Mouse (Mus musculus): Measurements from ENCODE around the gene Gck. TPM values are rescaled to one million over a fixed set of nuclear protein-coding genes. Genes with fewer than 3 reads are reported as not detected.

Gck gene
- polyA plus RNA-seq, 1 experiment from 2014 or later = 0.45 TPM

DNA sequence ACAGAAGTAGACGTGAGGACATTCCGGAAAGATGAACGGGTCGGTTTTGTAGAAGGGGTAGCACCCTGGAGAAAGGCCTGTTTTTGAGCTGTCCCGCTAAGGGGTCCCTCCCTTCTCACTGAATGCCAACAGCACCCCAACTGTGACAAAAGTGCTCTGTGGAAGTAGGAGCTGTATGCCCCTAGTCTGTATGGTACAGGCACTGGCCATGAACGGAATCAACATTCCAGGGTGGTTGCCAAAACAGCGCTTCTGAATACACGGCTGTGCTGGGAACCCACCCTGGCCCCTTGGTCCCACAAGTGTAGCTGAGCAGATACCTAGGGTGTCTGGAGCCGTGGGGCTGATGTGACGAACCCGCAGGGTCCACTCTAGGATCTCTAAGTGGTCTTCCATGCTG is 77.2 kb downstream of the Gck start:
- H3K4me1 ChIP-seq (replicated peaks; ENCODE audit: control insufficient read depth, insufficient read depth, low read length) = peaks cover 14% of the 10 kb centered on the region
- no peak for DNase-seq (ENCODE audit: low spot score)
- H3K36me3 ChIP-seq (ENCODE audit: control insufficient read depth, insufficient read depth, low read length) = peaks cover 47% of the 10 kb centered on the region
- 92% methylated on average over 11 of the region's 11 CpGs for WGBS
- H3K27me3 ChIP-seq (replicated peaks; ENCODE audit: control insufficient read depth, insufficient read depth, low read length) = no peaks in the 10 kb centered on the region
- ATAC-seq (replicated peaks; ENCODE audit: low FRiP score) = no peak
- no peak overlapping the region for H3K27ac ChIP-seq (ENCODE audit: low read depth, low read length)
- H3K4me3 ChIP-seq (ENCODE audit: low read depth, low read length) = no peak overlapping the region
- no peaks in the 10 kb centered on the region for H3K9me3 ChIP-seq (ENCODE audit: control insufficient read depth, low read length)
- H3K4me2 ChIP-seq = no peak overlapping the region
- no peak overlapping the region for H3K9ac ChIP-seq (ENCODE audit: low read depth, low read length)

DNA sequence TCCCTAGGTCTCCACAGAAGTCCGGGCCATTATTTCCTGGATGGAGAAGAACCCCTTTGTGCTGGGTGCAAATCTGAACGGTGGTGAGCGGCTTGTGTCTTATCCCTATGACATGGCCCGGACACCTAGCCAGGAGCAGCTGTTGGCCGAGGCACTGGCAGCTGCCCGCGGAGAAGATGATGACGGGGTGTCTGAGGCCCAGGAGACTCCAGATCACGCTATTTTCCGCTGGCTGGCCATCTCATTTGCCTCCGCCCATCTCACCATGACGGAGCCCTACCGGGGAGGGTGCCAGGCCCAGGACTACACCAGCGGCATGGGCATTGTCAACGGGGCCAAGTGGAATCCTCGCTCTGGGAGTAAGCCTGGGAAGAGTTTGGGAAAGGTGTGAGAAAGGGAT is 79.8 kb downstream of the Gck start:
- Histone ChIP-seq H3K4me3 (ENCODE audit: low read depth, low read length) (no peak overlapping the region), H3K27ac (ENCODE audit: low read depth, low read length) (no peak overlapping the region), H3K36me3 (ENCODE audit: control insufficient read depth, insufficient read depth, low read length) (peaks cover 36% of the 10 kb centered on the region), H3K4me2 (no peak overlapping the region), H3K9ac (ENCODE audit: low read depth, low read length) (no peak overlapping the region), H3K9me3 (ENCODE audit: control insufficient read depth, low read length) (no peaks in the 10 kb centered on the region), H3K4me1 (replicated peaks; ENCODE audit: control insufficient read depth, insufficient read depth, low read length) (no peaks in the 10 kb centered on the region), H3K27me3 (replicated peaks; ENCODE audit: control insufficient read depth, insufficient read depth, low read length) (0 out of 2 replicates have a peak, but pooled peaks cover 1% of the 10 kb centered on the region)
- ATAC-seq (replicated peaks; ENCODE audit: low FRiP score) (no peak), DNase-seq (ENCODE audit: low spot score) (no peak)
- WGBS = 91% methylated on average over 16 of the region's 16 CpGs

DNA sequence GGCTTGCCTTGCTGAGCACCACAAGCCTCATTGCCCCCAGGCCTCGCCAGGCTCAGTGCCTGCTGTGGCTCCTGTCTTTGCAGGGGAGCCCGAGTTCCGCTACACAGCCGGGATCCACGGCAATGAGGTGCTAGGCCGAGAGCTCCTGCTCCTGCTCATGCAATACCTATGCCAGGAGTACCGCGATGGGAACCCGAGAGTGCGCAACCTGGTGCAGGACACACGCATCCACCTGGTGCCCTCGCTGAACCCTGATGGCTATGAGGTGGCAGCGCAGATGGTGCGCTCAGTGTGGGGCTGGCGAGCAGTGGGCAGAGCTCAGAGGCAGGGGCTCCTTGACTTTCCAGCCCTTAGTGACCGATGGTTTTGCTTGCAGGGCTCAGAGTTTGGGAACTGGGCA is 80.5 kb downstream of the Gck start:
- Histone ChIP-seq H3K4me3 (ENCODE audit: low read depth, low read length) (no peak overlapping the region), H3K4me2 (no peak overlapping the region), H3K27me3 (replicated peaks; ENCODE audit: control insufficient read depth, insufficient read depth, low read length) (0 out of 2 replicates have a peak, but pooled peaks cover 2% of the 10 kb centered on the region), H3K36me3 (ENCODE audit: control insufficient read depth, insufficient read depth, low read length) (peaks cover 30% of the 10 kb centered on the region), H3K27ac (ENCODE audit: low read depth, low read length) (no peak overlapping the region), H3K9me3 (ENCODE audit: control insufficient read depth, low read length) (no peaks in the 10 kb centered on the region), H3K9ac (ENCODE audit: low read depth, low read length) (no peak overlapping the region), H3K4me1 (replicated peaks; ENCODE audit: control insufficient read depth, insufficient read depth, low read length) (no peaks in the 10 kb centered on the region)
- WGBS = 95% methylated on average over 16 of the region's 16 CpGs
- DNase-seq (ENCODE audit: low spot score) (no peak), ATAC-seq (replicated peaks; ENCODE audit: low FRiP score) (no peak)

DNA sequence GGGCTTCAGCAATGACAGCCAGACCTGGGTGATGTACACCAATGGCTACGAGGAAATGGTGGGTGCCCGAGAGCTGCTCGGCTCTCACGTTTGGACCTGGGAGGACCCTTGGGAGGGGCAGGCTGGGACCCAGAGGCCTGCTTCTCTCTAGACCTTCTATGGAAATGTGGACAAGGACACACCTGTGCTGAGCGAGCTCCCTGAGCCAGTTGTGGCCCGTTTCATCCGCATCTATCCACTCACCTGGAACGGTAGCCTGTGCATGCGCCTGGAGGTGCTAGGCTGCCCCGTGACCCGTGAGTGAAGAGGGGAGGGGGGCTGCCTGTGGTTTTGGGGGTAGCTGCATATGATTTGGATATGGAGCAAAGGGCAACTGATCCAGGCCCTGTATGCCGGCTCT is 81.6 kb downstream of the Gck start:
- Histone ChIP-seq H3K4me3 (ENCODE audit: low read depth, low read length) (no peak overlapping the region), H3K27ac (ENCODE audit: low read depth, low read length) (no peak overlapping the region), H3K9ac (ENCODE audit: low read depth, low read length) (no peak overlapping the region), H3K4me1 (replicated peaks; ENCODE audit: control insufficient read depth, insufficient read depth, low read length) (no peaks in the 10 kb centered on the region), H3K4me2 (no peak overlapping the region), H3K36me3 (ENCODE audit: control insufficient read depth, insufficient read depth, low read length) (peaks cover 21% of the 10 kb centered on the region), H3K9me3 (ENCODE audit: control insufficient read depth, low read length) (no peaks in the 10 kb centered on the region), H3K27me3 (replicated peaks; ENCODE audit: control insufficient read depth, insufficient read depth, low read length) (peaks cover 2% of the 10 kb centered on the region; the same call in 1 of the 2 replicates)
- WGBS = 91% methylated on average over 12 of the region's 12 CpGs
- ATAC-seq (replicated peaks; ENCODE audit: low FRiP score) (no peak), DNase-seq (ENCODE audit: low spot score) (no peak)

DNA sequence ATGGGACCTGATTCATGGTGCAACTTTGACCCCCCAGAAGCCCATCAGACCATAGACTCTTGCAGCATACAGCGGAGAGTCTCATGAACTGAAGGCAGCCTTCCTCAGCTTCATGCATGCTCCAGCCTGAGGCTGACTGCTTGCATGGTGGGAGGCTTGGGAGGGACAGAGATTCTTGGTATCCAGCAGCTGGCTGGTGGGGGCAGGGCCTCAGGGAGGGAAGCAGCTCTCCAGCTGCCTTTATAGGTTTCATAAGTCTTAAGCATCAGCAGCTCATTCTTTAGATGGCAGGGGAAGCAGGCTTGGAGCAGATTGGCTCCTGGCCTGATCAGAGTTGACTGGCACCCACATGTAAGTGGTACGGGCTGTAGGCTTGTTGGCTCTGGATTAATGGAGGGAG is 82.7 kb downstream of the Gck start:
- Histone ChIP-seq H3K4me3 (ENCODE audit: low read depth, low read length) (no peak overlapping the region), H3K4me1 (replicated peaks; ENCODE audit: control insufficient read depth, insufficient read depth, low read length) (peaks cover 4% of the 10 kb centered on the region; the same call in 1 of the 2 replicates), H3K27me3 (replicated peaks; ENCODE audit: control insufficient read depth, insufficient read depth, low read length) (peaks cover 13% of the 10 kb centered on the region), H3K4me2 (no peak overlapping the region), H3K9me3 (ENCODE audit: control insufficient read depth, low read length) (no peaks in the 10 kb centered on the region), H3K36me3 (ENCODE audit: control insufficient read depth, insufficient read depth, low read length) (peaks cover 13% of the 10 kb centered on the region), H3K27ac (ENCODE audit: low read depth, low read length) (no peak overlapping the region), H3K9ac (ENCODE audit: low read depth, low read length) (no peak overlapping the region)
- no peak for ATAC-seq (replicated peaks; ENCODE audit: low FRiP score)
- WGBS = 88% methylated on average over 2 of the region's 2 CpGs
- DNase-seq (ENCODE audit: low spot score) = no peak

DNA sequence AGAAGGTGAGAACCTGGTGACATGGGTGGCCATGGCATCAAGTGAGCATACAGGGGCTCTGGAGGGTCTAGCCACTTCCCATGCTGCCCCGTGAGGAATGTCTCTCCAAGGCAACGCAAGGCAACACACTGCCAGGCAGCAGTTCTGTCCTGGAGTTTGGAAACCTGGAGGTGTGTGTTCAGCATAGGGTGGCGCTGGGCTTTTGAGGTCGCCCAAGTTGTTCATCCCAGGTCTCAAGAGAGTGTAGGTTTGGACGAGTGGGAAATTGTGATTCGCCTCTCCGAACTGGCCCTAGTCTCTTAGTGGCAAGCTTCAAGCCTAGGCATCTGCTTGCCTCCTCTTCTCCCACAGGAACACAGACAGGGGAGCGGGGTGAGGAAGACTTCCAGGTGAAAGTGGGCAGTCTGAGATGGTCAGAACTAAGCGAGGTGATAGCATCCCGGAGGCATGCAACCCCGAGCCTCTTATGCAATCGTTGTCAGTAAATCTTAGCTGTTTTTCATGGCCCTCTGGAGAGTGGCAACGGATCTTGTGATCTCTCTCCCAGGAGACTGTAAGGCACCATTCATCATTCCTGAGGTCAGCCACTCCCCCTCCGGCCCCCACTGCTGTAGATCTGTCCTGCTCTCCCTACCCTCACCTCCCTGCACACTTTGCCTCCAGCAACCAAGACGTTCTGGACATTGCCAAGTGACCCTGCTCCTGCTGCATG is 87.3 kb downstream of the Gck start:
- H3K27me3 ChIP-seq (replicated peaks; ENCODE audit: control insufficient read depth, insufficient read depth, low read length) = peaks cover 33% of the 10 kb centered on the region
- H3K9me3 ChIP-seq (ENCODE audit: control insufficient read depth, low read length) = peaks cover 3% of the 10 kb centered on the region; the same call in 1 of the 2 replicates
- ATAC-seq (replicated peaks; ENCODE audit: low FRiP score) (no peak), DNase-seq (ENCODE audit: low spot score) (no peak)
- no peak overlapping the region for H3K27ac ChIP-seq (ENCODE audit: low read depth, low read length)
- peak overlapping the region; percentile 55; the same call in 1 of the 2 replicates for H3K9ac ChIP-seq (ENCODE audit: low read depth, low read length)
- H3K4me2 ChIP-seq = peak overlapping the region; percentile 67
- WGBS = 19% methylated on average over 15 of the region's 15 CpGs
- H3K36me3 ChIP-seq (ENCODE audit: control insufficient read depth, insufficient read depth, low read length) = no peaks in the 10 kb centered on the region
- H3K4me3 ChIP-seq (ENCODE audit: low read depth, low read length) = peak overlapping the region; percentile 48
- H3K4me1 ChIP-seq (replicated peaks; ENCODE audit: control insufficient read depth, insufficient read depth, low read length) = peaks cover 7% of the 10 kb centered on the region; the same call in 1 of the 2 replicates

DNA sequence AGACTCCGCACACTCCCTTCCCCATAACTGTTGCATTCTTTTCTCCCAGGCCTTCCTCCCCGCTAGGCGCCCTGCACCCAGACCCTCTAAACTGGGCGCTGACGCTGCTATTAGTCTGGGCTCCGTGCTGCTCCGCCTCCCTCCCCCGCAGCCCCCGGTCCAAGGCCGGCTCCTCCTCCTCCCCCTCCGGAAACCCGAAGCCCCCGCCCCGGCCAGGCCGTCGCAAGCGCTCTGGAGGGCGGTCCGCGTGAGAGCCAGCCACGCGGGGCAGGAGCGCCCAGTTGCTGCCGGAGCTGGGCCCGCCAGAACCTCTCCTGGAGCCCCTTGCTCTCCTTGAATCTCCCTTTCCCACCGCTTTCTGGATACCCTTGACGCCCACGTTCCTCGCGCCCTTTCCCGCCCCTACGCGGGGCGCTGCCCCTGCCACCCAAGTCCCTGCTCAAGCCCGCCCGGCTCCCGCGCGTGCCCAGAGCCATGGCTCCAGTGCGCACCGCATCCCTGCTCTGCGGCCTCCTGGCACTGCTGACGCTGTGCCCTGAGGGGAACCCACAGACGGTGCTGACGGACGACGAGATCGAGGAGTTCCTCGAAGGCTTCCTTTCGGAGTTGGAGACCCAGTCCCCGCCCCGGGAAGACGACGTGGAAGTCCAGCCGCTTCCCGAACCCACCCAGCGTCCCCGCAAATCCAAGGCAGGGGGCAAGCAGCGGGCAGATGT is 88.0 kb downstream of the Gck start, which contains the start of gene Aebp1:
Gene Aebp1 (plus strand): TSS at position 270 of the 716 bp plus-strand sequence.
- Histone ChIP-seq H3K4me1 (replicated peaks; ENCODE audit: control insufficient read depth, insufficient read depth, low read length) (peaks cover 7% of the 10 kb centered on the region; the same call in 1 of the 2 replicates), H3K27me3 (replicated peaks; ENCODE audit: control insufficient read depth, insufficient read depth, low read length) (peaks cover 33% of the 10 kb centered on the region), H3K27ac (ENCODE audit: low read depth, low read length) (no peak within 1 kb of the TSS), H3K36me3 (ENCODE audit: control insufficient read depth, insufficient read depth, low read length) (no peaks in the 10 kb centered on the region), H3K4me2 (peak within 1 kb of the TSS; percentile 67), H3K9me3 (ENCODE audit: control insufficient read depth, low read length) (peaks cover 3% of the 10 kb centered on the region; the same call in 1 of the 2 replicates), H3K9ac (ENCODE audit: low read depth, low read length) (peak within 1 kb of the TSS; percentile 55), H3K4me3 (ENCODE audit: low read depth, low read length) (peak within 1 kb of the TSS; percentile 48)
- peak; percentile 56 for ATAC-seq (replicated peaks; ENCODE audit: low FRiP score)
- DNase-seq (ENCODE audit: low spot score) = peak; percentile 60
- WGBS = 2% methylated on average over 57 of the region's 59 CpGs

DNA sequence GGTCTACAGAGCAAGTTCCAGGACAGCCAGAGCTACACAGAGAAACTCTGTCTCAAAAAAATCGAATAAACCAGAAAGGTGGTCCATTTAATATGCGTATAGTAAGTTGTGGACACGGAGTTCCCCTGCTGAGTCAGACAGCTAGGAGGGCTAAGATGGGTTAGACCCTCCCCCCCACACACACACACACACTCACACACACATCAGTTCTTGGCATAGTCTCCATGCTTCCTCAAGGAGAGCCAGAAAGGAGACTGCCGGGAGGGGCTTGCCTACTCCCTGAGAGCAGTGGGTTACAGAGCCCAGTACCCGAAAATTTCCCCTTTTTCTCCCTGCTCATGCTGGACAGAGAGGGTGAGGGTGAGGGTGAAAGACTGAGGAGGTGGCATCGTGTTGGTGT is 89.2 kb downstream of the Gck start:
- no peak overlapping the region for H3K9ac ChIP-seq (ENCODE audit: low read depth, low read length)
- H3K27me3 ChIP-seq (replicated peaks; ENCODE audit: control insufficient read depth, insufficient read depth, low read length) = peaks cover 33% of the 10 kb centered on the region
- H3K9me3 ChIP-seq (ENCODE audit: control insufficient read depth, low read length) = peaks cover 3% of the 10 kb centered on the region; the same call in 1 of the 2 replicates
- ATAC-seq (replicated peaks; ENCODE audit: low FRiP score) (no peak), DNase-seq (ENCODE audit: low spot score) (no peak)
- H3K4me3 ChIP-seq (ENCODE audit: low read depth, low read length) = no peak overlapping the region
- WGBS = 59% methylated on average over 6 of the region's 6 CpGs
- H3K4me2 ChIP-seq = no peak overlapping the region
- peaks cover 7% of the 10 kb centered on the region; the same call in 1 of the 2 replicates for H3K4me1 ChIP-seq (replicated peaks; ENCODE audit: control insufficient read depth, insufficient read depth, low read length)
- no peak overlapping the region for H3K27ac ChIP-seq (ENCODE audit: low read depth, low read length)
- no peaks in the 10 kb centered on the region for H3K36me3 ChIP-seq (ENCODE audit: control insufficient read depth, insufficient read depth, low read length)

Measured in liver, embryonic 11.5 days (tissue).